Mouse (Mus musculus) intestine, embryonic 16.5 days (tissue): ENCODE results near the gene Glis2. TPM values are rescaled to one million over a fixed set of nuclear protein-coding genes. Genes with fewer than 3 reads are reported as not detected.

ENCODE experiments used
- ATAC-seq: fragments of 200-750 bp; cut with Nextera tagmentation; 2 replicates; pipeline ENCODE4 v1.8.0; 2017; ENCODE audit warnings: moderate TSS enrichment, moderate library complexity
- H3K27ac ChIP-seq: fragments of 300-500 bp; sonication (generic); 2 replicates; pipeline ENCODE4 v1.5.1; 2014; ENCODE audit warnings: mild to moderate bottlenecking, low read length
- H3K27me3 ChIP-seq: fragments of 300-500 bp; sonication (generic); replicated peaks from 2 replicates; pipeline ENCODE4 v1.6.1; 2014; ENCODE audit warnings: low read length, control low read depth, mixed read lengths; ENCODE audit not compliant: control insufficient read depth, insufficient read depth
- H3K36me3 ChIP-seq: fragments of 300-500 bp; sonication (generic); 2 replicates; pipeline ENCODE4 v1.6.1; 2014; ENCODE audit warnings: low read length, control low read depth; ENCODE audit not compliant: control insufficient read depth, insufficient read depth
- H3K4me1 ChIP-seq: fragments of 300-500 bp; sonication (generic); 2 replicates; pipeline ENCODE4 v1.6.1; 2014; ENCODE audit warnings: low read length, control low read depth, mixed read lengths; ENCODE audit not compliant: control insufficient read depth, insufficient read depth
- H3K4me2 ChIP-seq: fragments of 300-500 bp; sonication (generic); 2 replicates; pipeline ENCODE4 v1.6.1; 2014; ENCODE audit warnings: low read depth, low read length, control low read depth
- H3K4me3 ChIP-seq: fragments of 300-500 bp; sonication (generic); 2 replicates; pipeline ENCODE4 v1.5.1; 2014; ENCODE audit warnings: mild to moderate bottlenecking, low read length
- H3K9ac ChIP-seq: fragments of 300-500 bp; sonication (generic); 2 replicates; pipeline ENCODE4 v1.6.1; 2014; ENCODE audit warnings: low read depth, low read length
- H3K9me3 ChIP-seq: fragments of 300-500 bp; sonication (generic); 2 replicates; pipeline ENCODE4 v1.6.1; 2016; ENCODE audit warnings: low read length, control low read depth; ENCODE audit not compliant: control insufficient read depth
- WGBS: fragments of 180-500 bp; shearing (Covaris S2); extraction: QIAGEN DNeasy Blood & Tissue Kit; methylation state at CpG from one replicate; pipeline ENCODE4 v1.1.7; 2014; 5-methylcytosine and 5-hydroxymethylcytosine counted together
- polyA plus RNA-seq: library from polyadenylated mRNA; unstranded; fragments of >200 nt; fragmentation: Nextera tagmentation; extraction: Ambion mirVana; gene quantifications from 2 replicates; pipeline ENCODE4 v1.2.1, GENCODE M21; 2015

The Glis2 gene
- polyA plus RNA-seq: 14.5 and 18.1 TPM in 2 replicates

GRCm38 (mm10) chr16:4593971-4594813, at the start of gene Glis2:
Glis2 (plus strand) TSS chr16:4594713.
- H3K4me1 ChIP-seq: peaks cover 49% of the 10 kb centered on the region

GRCm38 (mm10) chr16:4544845-4545244, 49.7 kb upstream of the Glis2 start:
- no peaks in the 10 kb centered on the region for H3K36me3 ChIP-seq
- no peaks in the 10 kb centered on the region for H3K27me3 ChIP-seq
- 79% methylated on average over 8 of the region's 9 CpGs for WGBS
- H3K4me1 ChIP-seq: 0 out of 2 replicates have a peak, but pooled peaks cover 3% of the 10 kb centered on the region
- no peak overlapping the region for H3K27ac ChIP-seq
- H3K4me3 ChIP-seq: no peak overlapping the region
- H3K9me3 ChIP-seq: no peaks in the 10 kb centered on the region
- no peak overlapping the region for H3K9ac ChIP-seq
- H3K4me2 ChIP-seq: no peak overlapping the region
- ATAC-seq: no peak

More at GRCm38 (mm10) chr16:4593971-4594813, at the start of gene Glis2:
- Histone ChIP-seq H3K4me2 (peak within 1 kb of the TSS; percentile 71), H3K9ac (peak within 1 kb of the TSS; percentile 90), H3K4me3 (peak within 1 kb of the TSS; percentile 84), H3K27me3 (no peaks in the 10 kb centered on the region), H3K27ac (peak within 1 kb of the TSS; percentile 93), H3K9me3 (no peaks in the 10 kb centered on the region), H3K36me3 (0 out of 2 replicates have a peak, but pooled peaks cover 2% of the 10 kb centered on the region)
- WGBS: under 1% methylated on average over 32 of the region's 74 CpGs
- ATAC-seq: peak; percentile 82

DNA sequence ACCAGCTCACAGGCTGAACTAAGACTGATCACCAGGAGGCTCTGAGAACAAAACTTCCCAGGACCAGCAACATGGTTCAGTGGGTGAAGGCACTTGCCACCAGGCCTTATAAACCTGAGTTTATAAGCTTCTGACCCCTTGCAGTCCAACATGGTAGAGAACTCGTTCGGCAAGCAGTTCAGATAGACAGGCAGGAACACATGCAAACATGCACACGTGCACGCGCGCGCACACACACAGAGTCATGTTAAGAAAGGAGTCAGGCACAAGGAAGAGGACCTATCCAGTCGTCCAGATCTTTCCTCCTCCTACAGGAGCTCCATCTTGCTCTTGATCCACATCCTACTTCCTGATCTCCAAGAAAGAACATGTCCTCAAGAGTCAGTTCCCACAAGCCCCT, 47.7 kb upstream of the Glis2 start:
- no peaks in the 10 kb centered on the region for H3K36me3 ChIP-seq
- H3K9ac ChIP-seq: no peak overlapping the region
- H3K4me1 ChIP-seq: peaks cover 10% of the 10 kb centered on the region
- WGBS: 93% methylated on average over 8 of the region's 8 CpGs
- H3K27ac ChIP-seq: no peak overlapping the region
- H3K4me3 ChIP-seq: no peak overlapping the region
- no peaks in the 10 kb centered on the region for H3K9me3 ChIP-seq
- ATAC-seq: no peak
- no peaks in the 10 kb centered on the region for H3K27me3 ChIP-seq
- no peak overlapping the region for H3K4me2 ChIP-seq

GRCm38 (mm10) chr16:4547611-4548010, 46.9 kb upstream of the Glis2 start:
- no peaks in the 10 kb centered on the region for H3K36me3 ChIP-seq
- H3K4me1 ChIP-seq: peaks cover 15% of the 10 kb centered on the region
- no peak overlapping the region for H3K4me3 ChIP-seq
- no peak overlapping the region for H3K4me2 ChIP-seq
- H3K9ac ChIP-seq: no peak overlapping the region
- H3K27ac ChIP-seq: no peak overlapping the region
- H3K9me3 ChIP-seq: no peaks in the 10 kb centered on the region
- WGBS: 82% methylated on average over 5 of the region's 5 CpGs
- H3K27me3 ChIP-seq: no peaks in the 10 kb centered on the region
- ATAC-seq: no peak

- H3K9me3 ChIP-seq: no peaks in the 10 kb centered on the region
- peak overlapping the region; percentile 15 for H3K4me3 ChIP-seq
- H3K4me2 ChIP-seq: peak overlapping the region; percentile 26
- no peaks in the 10 kb centered on the region for H3K27me3 ChIP-seq
- ATAC-seq: peak; percentile 91
- H3K9ac ChIP-seq: peak overlapping the region; percentile 23; the same call in 1 of the 2 replicates
- peaks cover 28% of the 10 kb centered on the region for H3K4me1 ChIP-seq
- H3K36me3 ChIP-seq: no peaks in the 10 kb centered on the region
- WGBS: 67% methylated on average over 18 of the region's 18 CpGs
- peak overlapping the region; percentile 91 for H3K27ac ChIP-seq
Measured at GRCm38 (mm10) chr16:4548953-4549688, 45.4 kb upstream of the Glis2 start.

DNA sequence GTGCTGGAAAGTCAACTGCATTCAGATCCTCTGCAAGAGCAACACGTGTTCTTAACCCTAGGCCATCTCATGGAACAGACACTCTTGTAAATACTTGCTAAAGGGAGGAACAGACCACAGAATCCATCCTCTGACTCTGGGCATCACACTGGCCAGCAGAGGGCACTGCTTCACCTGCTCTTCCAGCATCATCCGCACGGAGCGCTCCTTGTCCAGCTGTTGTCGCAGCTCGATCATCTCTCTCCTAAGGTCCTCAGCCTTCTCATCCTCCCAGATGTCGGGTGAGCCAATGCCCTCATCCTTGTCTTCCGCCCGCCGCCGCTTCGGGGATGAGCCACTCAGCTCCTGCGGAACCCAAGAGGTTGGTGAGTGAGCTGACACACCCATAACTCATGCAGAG, 43.5 kb upstream of the Glis2 start:
- no peak overlapping the region for H3K4me2 ChIP-seq
- H3K4me1 ChIP-seq: peaks cover 29% of the 10 kb centered on the region
- no peak overlapping the region for H3K9ac ChIP-seq
- WGBS: 34% methylated on average over 13 of the region's 13 CpGs
- no peaks in the 10 kb centered on the region for H3K36me3 ChIP-seq
- H3K27ac ChIP-seq: no peak overlapping the region
- 0 out of 2 replicates have a peak, but pooled peaks have one; percentile 4 for ATAC-seq
- no peak overlapping the region for H3K4me3 ChIP-seq
- no peaks in the 10 kb centered on the region for H3K9me3 ChIP-seq
- H3K27me3 ChIP-seq: no peaks in the 10 kb centered on the region

- peak overlapping the region; percentile 55; the same call in 1 of the 2 replicates for H3K9ac ChIP-seq
- WGBS: 87% methylated on average over 12 of the region's 12 CpGs
- H3K4me3 ChIP-seq: no peak overlapping the region
- peaks cover 37% of the 10 kb centered on the region for H3K4me1 ChIP-seq
- no peaks in the 10 kb centered on the region for H3K36me3 ChIP-seq
- H3K9me3 ChIP-seq: no peaks in the 10 kb centered on the region
- peak overlapping the region; percentile 92 for H3K27ac ChIP-seq
- no peaks in the 10 kb centered on the region for H3K27me3 ChIP-seq
- no peak overlapping the region for H3K4me2 ChIP-seq
- no peak for ATAC-seq
Measured at GRCm38 (mm10) chr16:4551885-4552284, 42.6 kb upstream of the Glis2 start.

DNA sequence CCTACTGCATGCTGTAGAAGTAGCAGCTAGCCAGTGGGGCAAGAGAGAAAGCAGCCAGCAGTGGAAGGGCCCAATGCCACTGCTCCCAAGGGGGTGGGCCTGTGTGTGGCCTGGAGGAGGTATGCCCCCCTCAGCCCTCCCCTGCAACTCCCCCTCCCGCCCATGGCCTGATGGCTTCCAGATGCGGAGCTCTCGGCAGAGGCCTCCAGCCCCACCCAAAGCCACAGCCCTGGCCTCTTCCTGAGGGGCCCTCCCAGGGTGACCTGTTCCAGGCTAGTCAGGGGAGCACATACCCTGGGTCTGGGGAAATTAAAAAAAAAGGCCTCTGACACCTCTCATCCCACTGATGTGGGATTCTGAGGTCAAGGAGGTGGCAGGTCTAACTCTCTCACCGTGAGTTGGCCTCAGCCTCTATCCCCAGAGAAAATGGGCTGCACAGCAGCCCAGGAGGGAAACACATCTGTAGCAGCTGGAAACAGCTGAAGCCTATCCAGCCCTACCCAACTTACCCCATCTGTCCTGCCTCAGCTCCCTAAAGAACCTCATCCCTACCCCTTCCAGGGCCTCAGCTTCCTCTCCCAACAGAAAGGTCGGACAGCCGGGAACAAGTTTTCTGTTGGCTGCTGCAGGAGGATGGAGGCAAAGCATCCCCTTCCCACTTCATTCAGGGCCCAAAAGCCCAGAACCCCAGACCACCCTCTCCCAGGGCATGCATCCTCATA, 41.5 kb upstream of the Glis2 start:
- 18% methylated on average over 6 of the region's 6 CpGs for WGBS
- peaks cover 47% of the 10 kb centered on the region for H3K4me1 ChIP-seq
- no peaks in the 10 kb centered on the region for H3K27me3 ChIP-seq
- ATAC-seq: peak; percentile 42
- H3K36me3 ChIP-seq: no peaks in the 10 kb centered on the region
- peak overlapping the region; percentile 92 for H3K27ac ChIP-seq
- no peaks in the 10 kb centered on the region for H3K9me3 ChIP-seq
- H3K9ac ChIP-seq: peak overlapping the region; percentile 55
- peak overlapping the region; percentile 44 for H3K4me2 ChIP-seq
- H3K4me3 ChIP-seq: 0 out of 2 replicates have a peak overlapping the region, but pooled peaks have one; percentile 3

DNA sequence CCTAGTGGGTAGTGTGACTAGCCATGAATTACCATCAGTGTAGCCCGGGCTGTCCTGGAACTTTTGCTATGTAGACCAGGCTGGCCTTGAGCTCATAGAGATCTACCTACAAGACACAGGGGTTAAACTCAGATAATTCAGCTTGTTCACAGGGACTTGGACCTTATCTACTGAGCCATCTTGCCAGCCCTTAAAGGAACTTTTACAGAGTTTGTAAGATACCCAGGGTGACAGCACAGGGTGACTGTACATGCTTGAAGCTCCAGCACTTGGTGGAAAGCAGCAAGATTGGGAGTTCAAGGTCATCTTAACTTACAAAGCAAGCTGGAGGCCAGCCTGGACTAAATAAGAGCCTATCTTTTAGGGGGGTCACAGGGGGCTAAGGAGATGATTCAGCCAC, 39.0 kb upstream of the Glis2 start:
- ATAC-seq: no peak
- H3K9ac ChIP-seq: no peak overlapping the region
- 94% methylated on average over 1 of the region's 1 CpGs for WGBS
- no peaks in the 10 kb centered on the region for H3K27me3 ChIP-seq
- H3K9me3 ChIP-seq: no peaks in the 10 kb centered on the region
- H3K36me3 ChIP-seq: no peaks in the 10 kb centered on the region
- H3K4me3 ChIP-seq: no peak overlapping the region
- peaks cover 47% of the 10 kb centered on the region for H3K4me1 ChIP-seq
- H3K27ac ChIP-seq: no peak overlapping the region
- no peak overlapping the region for H3K4me2 ChIP-seq
